Mouse (Mus musculus): ENCODE measurements at regions not wholly inside any gene's neighbourhood (a gene's known extent, or its start where the extent isn't known, plus 50 kb on each side); places are given as distances from the start of the nearest gene placed in this dataset.

GRCm38 (mm10) chr13:94619511-94619910 lies 169.2 kb upstream of the Tbca start:
- TF ChIP-seq EP300 (IDR thresholded peaks at IDR 0.05; ENCODE audit: low read depth) (no peak), CTCF (IDR thresholded peaks at IDR 0.05; ENCODE audit: low read depth) (no peak)
- Histone ChIP-seq H3K27ac (no peak overlapping the region), H3K27me3 (ENCODE audit: control insufficient read depth, insufficient read depth, low read length) (no peaks in the 10 kb centered on the region; the same call in 1 of the 2 replicates), H3K9me3 (ENCODE audit: control insufficient read depth, low read length) (no peaks in the 10 kb centered on the region), H3K9ac (replicated peaks) (no peak overlapping the region), H3K36me3 (replicated peaks; ENCODE audit: control insufficient read depth, insufficient read depth, low read depth) (no peaks in the 10 kb centered on the region), H3K4me1 (replicated peaks; ENCODE audit: control insufficient read depth in 2 of 2, insufficient read depth in 2 of 2, low read length in 1 of 2) (no peaks in the 10 kb centered on the region), H3K4me3 (ENCODE audit: insufficient read depth in 1 of 2, low read depth in 2 of 2, low read length in 2 of 2) (no peak overlapping the region), H3K4me2 (ENCODE audit: low read depth) (no peak overlapping the region)
- DNase-seq (ENCODE audit: low read depth in 3 of 3, low spot score in 3 of 3) (no peak), ATAC-seq (ENCODE audit: insufficient read depth) (no peak)
- 61% methylated on average over 4 of the region's 4 CpGs for WGBS (ENCODE audit: insufficient replicate concordance)

DNA sequence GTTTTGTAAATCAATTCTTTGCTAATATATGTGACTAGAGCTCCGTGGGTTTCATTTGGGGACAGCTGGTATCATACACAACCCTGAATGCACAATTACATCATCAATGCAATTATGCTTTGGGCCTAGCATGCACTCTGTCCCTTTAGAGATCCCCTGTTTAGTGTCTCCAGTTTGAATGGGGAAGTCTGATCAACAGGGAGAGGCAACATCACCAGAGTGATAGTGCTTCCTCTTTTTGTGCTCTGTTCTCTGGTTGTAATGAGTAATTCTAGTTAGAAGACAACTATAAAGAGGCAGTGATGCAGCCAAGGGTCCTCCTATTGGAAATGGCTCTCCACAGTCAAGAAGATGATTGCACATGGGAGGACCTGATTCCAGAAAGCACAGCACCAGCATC lies 158.7 kb upstream of the Tbca start:
- 47% methylated on average over 1 of the region's 1 CpGs for WGBS (ENCODE audit: insufficient replicate concordance)
- no peaks in the 10 kb centered on the region for H3K27me3 ChIP-seq (ENCODE audit: control insufficient read depth, insufficient read depth, low read length)
- DNase-seq (ENCODE audit: low read depth in 3 of 3, low spot score in 3 of 3): no peak
- no peaks in the 10 kb centered on the region for H3K9me3 ChIP-seq (ENCODE audit: control insufficient read depth, low read length)
- no peaks in the 10 kb centered on the region for H3K36me3 ChIP-seq (replicated peaks; ENCODE audit: control insufficient read depth, insufficient read depth, low read depth)
- TF ChIP-seq CTCF (IDR thresholded peaks at IDR 0.05; ENCODE audit: low read depth) (no peak), EP300 (IDR thresholded peaks at IDR 0.05; ENCODE audit: low read depth) (no peak)
- ATAC-seq (ENCODE audit: insufficient read depth): no peak
- no peaks in the 10 kb centered on the region for H3K4me1 ChIP-seq (replicated peaks; ENCODE audit: control insufficient read depth in 2 of 2, insufficient read depth in 2 of 2, low read length in 1 of 2)
- H3K4me2 ChIP-seq (ENCODE audit: low read depth): no peak overlapping the region
- no peak overlapping the region for H3K27ac ChIP-seq
- H3K4me3 ChIP-seq (ENCODE audit: insufficient read depth in 1 of 2, low read depth in 2 of 2, low read length in 2 of 2): no peak overlapping the region
- H3K9ac ChIP-seq (replicated peaks): no peak overlapping the region

GRCm38 (mm10) chr13:94630685-94631084 lies 158.0 kb upstream of the Tbca start:
- H3K4me1 ChIP-seq (replicated peaks; ENCODE audit: control insufficient read depth in 2 of 2, insufficient read depth in 2 of 2, low read length in 1 of 2): no peaks in the 10 kb centered on the region
- WGBS (ENCODE audit: insufficient replicate concordance): 71% methylated on average over 6 of the region's 6 CpGs
- no peak overlapping the region for H3K4me2 ChIP-seq (ENCODE audit: low read depth)
- ATAC-seq (ENCODE audit: insufficient read depth) (no peak), DNase-seq (ENCODE audit: low read depth in 3 of 3, low spot score in 3 of 3) (no peak)
- H3K9ac ChIP-seq (replicated peaks): no peak overlapping the region
- H3K9me3 ChIP-seq (ENCODE audit: control insufficient read depth, low read length): no peaks in the 10 kb centered on the region
- TF ChIP-seq CTCF (IDR thresholded peaks at IDR 0.05; ENCODE audit: low read depth) (no peak), EP300 (IDR thresholded peaks at IDR 0.05; ENCODE audit: low read depth) (no peak)
- no peaks in the 10 kb centered on the region for H3K27me3 ChIP-seq (ENCODE audit: control insufficient read depth, insufficient read depth, low read length)
- H3K4me3 ChIP-seq (ENCODE audit: insufficient read depth in 1 of 2, low read depth in 2 of 2, low read length in 2 of 2): no peak overlapping the region
- H3K27ac ChIP-seq: no peak overlapping the region
- H3K36me3 ChIP-seq (replicated peaks; ENCODE audit: control insufficient read depth, insufficient read depth, low read depth): no peaks in the 10 kb centered on the region

DNA sequence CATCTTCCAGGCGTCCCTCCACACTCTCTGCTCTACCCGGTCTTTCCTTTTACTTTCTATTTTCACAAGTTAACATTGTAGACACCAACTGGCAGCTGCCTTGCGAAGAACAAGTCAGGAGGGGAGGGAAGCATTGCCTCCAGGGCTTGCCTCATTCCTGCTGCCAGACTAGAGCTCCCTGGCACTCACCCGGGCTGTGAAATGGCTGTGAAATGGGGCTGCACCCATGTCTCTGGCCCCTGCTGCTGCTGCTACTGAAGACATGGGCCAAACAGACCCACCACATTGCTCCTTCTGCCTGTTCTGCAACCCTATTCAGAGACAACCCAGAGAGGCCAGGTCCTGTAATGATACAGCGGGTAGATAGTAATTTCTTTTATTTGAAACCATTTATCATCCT lies 156.0 kb upstream of the Tbca start:
- Histone ChIP-seq H3K4me1 (replicated peaks; ENCODE audit: control insufficient read depth in 2 of 2, insufficient read depth in 2 of 2, low read length in 1 of 2) (no peaks in the 10 kb centered on the region), H3K4me3 (ENCODE audit: insufficient read depth in 1 of 2, low read depth in 2 of 2, low read length in 2 of 2) (no peak overlapping the region), H3K27me3 (ENCODE audit: control insufficient read depth, insufficient read depth, low read length) (no peaks in the 10 kb centered on the region), H3K27ac (no peak overlapping the region), H3K9me3 (ENCODE audit: control insufficient read depth, low read length) (no peaks in the 10 kb centered on the region), H3K4me2 (ENCODE audit: low read depth) (no peak overlapping the region), H3K9ac (replicated peaks) (no peak overlapping the region), H3K36me3 (replicated peaks; ENCODE audit: control insufficient read depth, insufficient read depth, low read depth) (no peaks in the 10 kb centered on the region)
- DNase-seq (ENCODE audit: low read depth in 3 of 3, low spot score in 3 of 3) (no peak), ATAC-seq (ENCODE audit: insufficient read depth) (no peak)
- 36% methylated on average over 5 of the region's 5 CpGs for WGBS (ENCODE audit: insufficient replicate concordance)
- TF ChIP-seq EP300 (IDR thresholded peaks at IDR 0.05; ENCODE audit: low read depth) (no peak), CTCF (IDR thresholded peaks at IDR 0.05; ENCODE audit: low read depth) (no peak)

DNA sequence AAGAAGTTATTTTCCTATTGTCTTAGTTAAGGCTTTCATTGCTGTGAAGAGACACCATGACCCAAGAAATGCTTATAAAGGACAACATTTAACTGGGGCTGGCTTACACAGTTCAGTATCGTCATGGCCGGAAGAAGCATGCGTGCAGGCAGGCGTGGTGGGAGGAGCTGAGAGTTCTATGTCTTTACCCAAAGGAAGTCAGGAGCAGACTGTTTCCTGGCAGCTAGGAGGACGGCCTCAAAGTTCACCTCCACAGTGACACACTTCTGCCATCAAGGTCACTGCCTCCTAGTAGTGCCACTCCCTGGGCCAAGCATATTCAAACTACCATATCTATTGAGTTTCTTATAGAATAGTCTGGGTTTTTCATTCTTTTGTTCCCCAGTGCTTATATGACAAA lies 148.4 kb upstream of the Tbca start:
- ATAC-seq (ENCODE audit: insufficient read depth) (no peak), DNase-seq (ENCODE audit: low read depth in 3 of 3, low spot score in 3 of 3) (no peak)
- H3K9me3 ChIP-seq (ENCODE audit: control insufficient read depth, low read length): no peaks in the 10 kb centered on the region
- H3K4me1 ChIP-seq (replicated peaks; ENCODE audit: control insufficient read depth in 2 of 2, insufficient read depth in 2 of 2, low read length in 1 of 2): no peaks in the 10 kb centered on the region
- no peak overlapping the region for H3K4me2 ChIP-seq (ENCODE audit: low read depth)
- H3K4me3 ChIP-seq (ENCODE audit: insufficient read depth in 1 of 2, low read depth in 2 of 2, low read length in 2 of 2): no peak overlapping the region
- WGBS (ENCODE audit: insufficient replicate concordance): 46% methylated on average over 5 of the region's 5 CpGs
- H3K9ac ChIP-seq (replicated peaks): no peak overlapping the region
- H3K36me3 ChIP-seq (replicated peaks; ENCODE audit: control insufficient read depth, insufficient read depth, low read depth): no peaks in the 10 kb centered on the region
- no peak overlapping the region for H3K27ac ChIP-seq
- no peaks in the 10 kb centered on the region for H3K27me3 ChIP-seq (ENCODE audit: control insufficient read depth, insufficient read depth, low read length)
- TF ChIP-seq EP300 (IDR thresholded peaks at IDR 0.05; ENCODE audit: low read depth) (no peak), CTCF (IDR thresholded peaks at IDR 0.05; ENCODE audit: low read depth) (no peak)
